Mouse (Mus musculus): ENCODE measurements around the gene Id3.
A peak's percentile ranks its signal among the peaks of the same experiment; 100 is the strongest.

Gene Id3

GRCm38 (mm10) chr4:136148342-136149044 lies 5.2 kb downstream of the Id3 start:
- peak in 1 of 2 experiments; percentile 36 for DNase-seq

DNA sequence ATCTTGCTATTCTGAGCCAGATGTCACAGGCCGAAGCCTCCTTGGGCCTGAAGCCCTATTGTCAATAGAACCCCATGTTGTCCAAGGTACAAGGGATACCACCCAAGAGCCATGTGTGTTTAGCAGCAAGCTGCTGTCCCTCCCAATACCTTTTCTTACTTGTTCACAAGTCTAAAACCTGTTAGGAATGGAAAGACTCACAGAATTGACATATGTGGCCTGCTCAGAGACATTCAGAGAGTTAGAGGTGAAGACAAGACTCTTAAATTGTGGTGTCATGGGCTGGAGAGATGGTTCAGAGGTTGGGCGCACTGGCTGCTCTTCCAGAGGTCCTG lies 5.7 kb downstream of the Id3 start:
- no peak for DNase-seq

DNA sequence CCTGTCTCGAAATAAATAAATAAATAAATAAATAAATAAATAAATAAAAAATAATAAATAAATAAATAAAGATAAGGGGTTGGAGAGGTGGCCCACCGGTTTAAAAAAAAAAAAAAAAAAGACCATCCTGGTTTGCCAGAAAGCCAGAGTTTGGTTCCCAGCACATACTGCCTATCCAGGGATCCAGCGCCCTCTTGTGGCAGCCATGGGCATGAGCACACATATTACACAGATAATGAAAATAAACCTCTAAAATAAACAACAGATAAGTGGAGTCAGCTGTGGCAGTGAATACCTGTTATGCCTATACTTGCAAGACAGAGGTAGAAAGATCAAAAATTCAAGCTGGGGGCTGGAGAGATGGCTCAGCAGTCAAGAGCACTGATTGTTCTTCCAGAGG lies 6.4 kb downstream of the Id3 start:
- DNase-seq: peak in 1 of 2 experiments; percentile 63

DNA sequence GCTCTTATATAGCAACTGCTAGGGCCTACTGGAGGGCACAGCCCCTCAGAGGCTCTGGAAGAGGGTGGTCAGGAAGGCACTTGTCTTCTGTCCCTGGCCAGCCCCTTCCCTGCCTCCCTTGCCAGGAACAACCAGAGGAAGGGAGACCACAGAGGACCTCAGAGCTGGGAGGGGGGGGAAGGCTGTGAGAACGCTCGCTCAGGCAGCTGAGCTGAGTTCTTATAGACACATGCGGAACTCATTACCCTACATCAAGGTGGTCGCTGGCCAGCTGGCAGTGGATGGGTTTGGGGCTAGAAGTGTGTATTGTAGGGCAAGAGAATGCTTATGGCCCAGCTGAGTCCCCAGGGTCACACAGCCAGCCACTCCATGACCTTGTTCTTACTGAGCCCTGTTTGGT lies 7.3 kb downstream of the Id3 start:
- no peak for DNase-seq

- peak in 1 of 2 experiments; percentile 44 for DNase-seq
Observed at GRCm38 (mm10) chr4:136152821-136153220, 9.5 kb downstream of the Id3 start.

DNA sequence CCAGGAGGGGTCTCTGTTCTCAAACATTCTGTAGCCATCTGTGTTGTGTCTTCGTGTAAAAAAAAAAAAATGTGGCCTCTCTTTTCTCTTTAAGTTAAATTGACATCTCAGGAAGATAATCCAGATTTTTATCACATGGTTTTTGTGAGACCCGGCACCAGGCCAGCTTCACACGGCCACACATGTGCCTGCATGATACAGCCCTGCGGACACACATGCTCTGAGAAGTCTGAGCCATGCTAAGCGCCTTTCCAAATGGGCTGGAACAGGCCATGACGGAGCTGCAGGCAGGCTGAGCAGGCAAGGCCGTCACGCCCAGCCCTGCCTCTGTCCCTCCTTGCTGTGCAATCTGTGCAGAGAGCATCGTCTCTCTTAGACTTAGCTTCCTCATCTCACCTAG lies 11.2 kb downstream of the Id3 start:
- peak in 1 of 2 experiments; percentile 45 for DNase-seq

- no peak for DNase-seq
Observed at GRCm38 (mm10) chr4:136158498-136158897, 15.2 kb downstream of the Id3 start.

DNA sequence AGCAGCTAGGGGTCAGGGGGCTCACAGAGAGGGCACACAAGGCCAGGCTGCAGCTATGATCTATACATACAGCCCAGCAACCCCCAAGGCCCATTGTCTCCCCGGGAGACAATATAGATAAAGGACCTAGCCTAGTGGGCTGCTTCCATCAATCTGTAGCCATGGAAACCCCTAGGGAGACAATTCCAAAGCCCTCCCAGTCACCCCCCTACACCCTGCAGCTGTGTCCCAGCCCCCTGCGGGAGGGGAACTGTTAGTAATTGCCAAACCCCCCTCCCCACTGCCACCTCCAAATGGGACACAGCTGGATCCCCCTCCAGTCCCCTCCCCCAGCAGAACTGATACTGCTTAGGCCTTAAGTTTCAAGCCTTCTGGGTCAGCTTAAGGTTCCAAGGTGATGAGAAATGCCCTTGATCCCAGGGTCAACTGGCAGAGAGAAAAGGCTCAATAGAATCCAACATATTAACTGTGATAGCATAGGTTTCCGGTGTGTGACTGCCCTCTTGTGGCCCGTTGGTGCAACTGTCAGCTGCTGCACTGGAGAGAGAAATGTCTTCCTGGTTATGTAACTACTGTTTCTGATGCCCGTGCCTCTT lies 16.6 kb downstream of the Id3 start:
- DNase-seq: peak; percentile 86

DNA sequence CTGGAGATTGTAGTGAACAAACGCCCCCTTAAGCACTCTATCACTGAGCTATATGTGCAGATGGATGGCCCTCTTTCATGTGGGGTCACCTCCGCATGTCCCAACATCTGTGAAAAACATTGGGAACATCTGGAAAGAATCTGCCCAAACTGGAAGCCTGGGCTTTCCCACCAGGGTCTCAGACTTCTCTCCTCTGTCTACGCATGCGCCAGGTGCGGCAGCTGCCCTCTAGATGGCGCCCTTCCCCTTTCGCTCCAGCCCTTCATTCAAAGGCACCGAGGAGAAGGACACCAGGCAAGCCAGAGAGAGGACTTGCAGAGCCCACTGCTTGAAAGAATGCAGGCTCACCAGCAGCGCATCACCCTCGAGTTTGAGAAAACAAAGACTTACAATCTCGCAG lies 20.2 kb downstream of the Id3 start:
- DNase-seq: peak; percentile 93 to 95

DNA sequence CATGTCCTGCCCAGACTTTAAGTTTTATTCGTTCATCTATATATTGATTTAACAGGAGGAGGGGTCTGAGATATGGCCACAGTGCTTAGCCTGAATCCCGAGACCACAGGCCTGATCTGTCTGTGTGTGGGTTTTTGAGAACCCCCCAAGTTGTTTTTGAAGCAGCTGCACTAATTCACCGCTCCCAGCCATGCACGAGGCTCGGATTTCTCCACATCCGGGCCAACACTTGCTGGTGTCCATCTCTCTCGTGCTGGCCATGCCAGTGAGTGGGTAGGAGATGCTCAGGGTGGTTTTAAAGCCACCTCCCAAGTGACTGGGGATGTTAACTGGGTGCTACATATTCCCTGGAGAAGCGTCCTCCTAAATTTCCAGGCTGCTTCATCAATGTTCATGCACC lies 21.7 kb downstream of the Id3 start:
- no peak for DNase-seq

DNA sequence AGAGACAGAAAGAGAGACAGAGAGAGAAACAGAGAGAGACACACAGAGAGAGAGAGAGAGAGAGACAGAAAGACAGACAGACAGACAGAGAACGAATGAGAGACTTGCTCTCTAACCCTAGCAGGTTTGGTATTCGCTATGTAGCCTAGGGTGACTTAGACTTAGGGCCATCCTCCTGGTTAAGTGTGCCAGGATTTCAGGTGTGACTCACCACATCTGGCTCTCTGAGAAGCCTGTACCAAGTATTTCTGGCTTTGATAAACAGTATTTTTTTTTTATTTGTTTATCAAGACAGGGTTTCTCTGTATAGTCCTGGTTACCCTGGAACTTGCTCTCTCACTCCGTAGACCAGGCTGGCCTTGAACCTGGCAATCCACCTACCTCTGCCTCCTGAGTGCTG lies 24.4 kb downstream of the Id3 start:
- no peak for DNase-seq

- no peak for DNase-seq
Observed at GRCm38 (mm10) chr4:136170401-136170800, 27.1 kb downstream of the Id3 start.

DNA sequence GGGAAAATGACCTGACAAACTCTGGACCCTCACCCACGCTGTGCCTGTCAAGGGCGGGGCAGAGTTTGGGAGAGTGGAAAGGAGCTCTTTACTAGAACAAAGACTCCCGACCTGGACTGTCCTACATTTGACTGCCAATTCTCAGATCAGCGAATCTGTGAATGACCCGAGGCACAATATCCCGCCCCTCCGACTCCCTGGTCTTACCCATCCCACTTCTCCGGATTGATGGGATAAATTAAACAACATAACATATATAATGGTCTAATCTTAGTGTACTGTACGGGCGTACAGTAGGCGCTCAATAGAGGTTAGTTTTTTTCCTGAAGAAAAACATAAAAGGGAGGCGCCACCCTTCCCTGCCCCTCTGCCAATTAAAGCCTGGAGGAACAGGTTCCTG lies 28.2 kb downstream of the Id3 start:
- DNase-seq: no peak

GRCm38 (mm10) chr4:136172011-136172541 lies 28.8 kb downstream of the Id3 start, which contains the start of gene E2f2:
TSS of gene E2f2 (plus strand) at chr4:136172394.
- peak; percentile 76 to 82 for DNase-seq

GRCm38 (mm10) chr4:136172542-136173209 lies 29.4 kb downstream of the Id3 start:
- DNase-seq: peak; percentile 83 to 85

- no peak for DNase-seq
Observed at GRCm38 (mm10) chr4:136173210-136173715, 30.0 kb downstream of the Id3 start.

DNA sequence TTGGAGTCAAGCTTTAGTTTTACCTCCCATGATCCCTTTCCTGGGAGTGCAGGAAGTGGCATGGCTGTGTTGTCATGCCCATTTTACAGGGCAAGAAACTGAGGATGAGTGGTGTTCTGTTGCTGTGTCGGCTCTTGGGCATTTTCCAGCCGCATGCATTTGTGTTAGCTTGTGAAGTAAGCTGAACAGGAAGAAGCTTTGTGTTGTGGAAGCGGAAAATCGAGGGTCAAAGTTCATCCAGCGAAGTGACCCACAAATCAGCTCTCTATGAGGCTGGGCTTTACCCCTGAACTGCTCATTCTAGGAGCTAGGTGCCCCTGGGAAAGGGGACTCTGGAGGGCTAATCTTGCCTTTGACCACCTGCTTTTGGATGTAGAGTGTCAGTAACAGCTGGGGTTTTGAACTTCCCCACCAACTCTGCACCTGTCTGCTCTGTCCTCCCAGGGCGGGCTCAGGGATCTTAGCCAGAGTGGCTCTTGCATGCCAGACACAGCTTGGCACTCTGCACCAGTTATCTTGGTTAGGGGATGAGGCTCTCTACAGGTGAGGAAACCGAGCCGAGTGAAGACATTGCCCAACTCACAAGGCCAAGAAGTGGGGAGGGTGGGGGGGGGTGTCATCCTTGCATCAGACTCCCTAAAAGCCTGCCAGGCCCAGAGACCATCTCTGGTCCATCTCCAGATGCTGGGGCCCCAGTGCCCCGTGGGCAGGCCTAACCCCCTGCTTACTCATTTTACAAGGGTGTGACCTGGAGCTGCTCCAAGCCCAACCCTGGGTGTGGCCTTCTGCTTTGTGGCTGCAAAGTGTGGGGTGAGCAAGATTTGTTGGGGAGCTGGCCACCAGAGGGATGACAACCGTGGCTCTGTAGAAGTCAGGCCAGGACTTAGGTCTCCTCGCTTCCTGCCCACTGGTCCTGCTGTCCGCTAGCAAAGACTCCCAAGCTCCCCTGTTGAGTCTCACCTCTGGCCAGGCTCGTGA lies 31.2 kb downstream of the Id3 start:
- DNase-seq: peak in 1 of 2 experiments; percentile 30

DNA sequence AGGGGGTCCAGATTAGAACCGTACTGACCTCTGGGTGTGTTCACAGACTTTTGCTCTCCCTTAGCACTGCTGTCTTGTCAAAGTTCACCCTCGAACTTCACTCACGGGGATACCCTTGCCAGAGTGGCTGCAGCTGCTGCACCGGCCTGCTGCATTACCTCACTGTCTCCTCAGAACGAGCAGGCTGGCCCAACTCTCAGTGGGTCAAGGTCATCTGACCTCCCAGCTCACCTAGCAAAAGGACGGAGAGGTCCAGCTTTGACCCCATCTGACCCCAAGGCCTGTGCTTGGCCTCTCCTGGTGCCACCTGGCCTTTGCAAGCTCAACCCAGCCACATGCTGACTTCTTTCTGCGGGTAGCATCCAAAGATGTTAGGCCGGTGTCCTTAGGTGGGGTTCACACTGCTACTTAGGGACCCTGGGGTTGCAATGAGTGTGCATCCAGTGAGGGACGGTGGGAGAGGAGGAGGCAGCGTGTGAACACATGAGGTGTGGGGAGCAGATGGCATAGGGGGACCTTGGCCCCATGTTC lies 32.8 kb downstream of the Id3 start:
- no peak for DNase-seq

GRCm38 (mm10) chr4:136177244-136177611 lies 33.9 kb downstream of the Id3 start:
- DNase-seq: no peak

DNA sequence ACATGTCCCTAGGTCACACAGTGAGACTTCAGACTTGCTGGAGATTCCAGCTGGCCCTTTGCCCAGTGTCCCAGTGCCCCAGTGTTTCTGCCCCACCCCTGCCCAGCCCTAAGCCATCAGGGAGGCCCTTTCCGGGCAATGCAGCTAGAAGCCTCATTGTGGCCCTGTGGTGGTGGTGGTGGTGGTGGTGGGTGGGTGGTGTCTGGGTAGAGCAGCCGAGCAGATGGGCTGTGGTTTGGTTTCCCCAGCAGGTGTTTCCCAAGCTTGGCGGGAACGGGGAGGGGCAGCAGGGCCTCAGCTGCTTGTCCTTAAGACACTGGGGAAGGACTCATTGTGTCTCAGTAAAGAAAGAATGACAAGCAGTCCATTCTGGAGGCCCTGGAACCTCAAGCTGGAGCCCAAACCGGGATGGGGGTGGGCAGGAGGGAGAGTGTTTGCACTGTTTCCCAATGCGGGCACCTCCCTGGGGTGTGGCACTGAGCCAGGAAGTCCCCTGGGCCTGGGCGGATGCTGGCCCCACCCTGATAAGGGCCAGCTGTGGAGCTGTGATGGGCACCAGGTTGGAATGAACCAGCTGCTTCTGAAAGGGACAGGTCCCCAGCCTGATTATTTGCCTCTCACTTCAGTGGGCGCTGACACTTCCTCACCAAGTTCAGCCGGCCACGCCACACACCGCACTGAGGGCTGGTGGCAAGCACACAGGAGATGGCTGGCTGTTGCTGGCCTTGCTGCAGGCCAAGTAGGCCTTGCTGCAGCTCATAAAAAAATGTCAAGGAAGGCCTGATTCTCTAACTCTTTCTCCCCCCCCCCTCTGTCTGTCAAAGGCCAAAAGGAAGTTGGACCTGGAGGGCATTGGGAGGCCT lies 34.5 kb downstream of the Id3 start:
- DNase-seq: peak in 1 of 2 experiments; percentile 55

DNA sequence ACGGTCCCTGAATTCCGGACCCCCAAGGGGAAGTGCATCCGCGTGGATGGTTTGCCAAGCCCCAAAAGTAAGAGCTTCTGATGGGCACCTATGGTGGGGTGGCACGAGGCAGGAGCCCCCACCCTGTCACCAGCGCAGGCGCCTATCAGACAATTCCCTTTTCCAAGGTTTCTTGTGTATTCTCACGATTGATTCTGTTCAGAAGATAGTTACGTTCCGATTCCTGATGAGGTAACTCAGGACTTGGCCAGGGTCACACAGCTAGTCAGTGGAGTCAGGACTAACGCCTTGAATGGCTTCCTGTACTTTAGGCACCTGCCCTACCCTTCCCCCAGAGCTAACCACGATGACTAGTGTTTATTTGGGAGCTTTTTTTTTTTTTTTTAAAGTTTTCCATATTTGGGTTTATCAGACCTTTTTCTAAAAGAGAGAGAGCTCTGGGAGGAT lies 35.2 kb downstream of the Id3 start:
- no peak for DNase-seq

Data from cerebellum, postnatal 14 days (tissue).